Mouse (Mus musculus) embryonic fibroblast, embryonic 13.5 days (primary cell): ENCODE measurements at regions not wholly inside any gene's neighbourhood (a gene's known extent, or its start where the extent isn't known, plus 50 kb on each side); places are given as distances from the start of the nearest gene placed in this dataset.

Source experiments
- CTCF ChIP-seq: IDR thresholded peaks from 2 replicates; pipeline ENCODE4 v1.5.1; 2011; ENCODE audit warnings: mild to moderate bottlenecking, control low read depth, low read length, moderate library complexity, borderline replicate concordance; ENCODE audit not compliant: insufficient read depth
- POLR2A ChIP-seq: IDR thresholded peaks from 2 replicates; pipeline ENCODE4 v1.6.1; 2011; ENCODE audit warnings: low read depth, mild to moderate bottlenecking, control low read depth, low read length, moderate library complexity

DNA sequence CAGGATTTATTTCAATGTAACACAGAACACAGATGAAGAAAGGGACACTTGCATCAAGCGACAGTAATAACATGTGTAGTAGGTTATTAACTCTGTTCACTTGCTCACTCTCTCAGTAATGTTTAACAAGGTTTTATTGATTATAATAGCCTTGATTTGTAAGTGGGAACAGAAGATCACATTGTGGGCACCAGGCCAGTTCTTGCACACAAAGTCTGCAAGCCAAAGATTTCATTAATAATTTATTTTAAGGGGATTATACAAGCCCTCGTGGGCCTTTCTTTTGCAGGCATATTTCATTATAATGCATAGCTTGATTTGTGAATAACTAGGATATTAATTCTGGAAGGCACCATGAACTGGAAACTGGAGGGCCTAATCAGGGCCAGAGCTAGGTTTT, 83.0 kb downstream of the Aldh8a1 start:
- no peak for TF ChIP-seq CTCF
- TF ChIP-seq POLR2A = no peak
